Mouse (Mus musculus) intestine, embryonic 16.5 days (tissue): Measurements from ENCODE around the gene Trak2. TPM values are rescaled to one million over a fixed set of nuclear protein-coding genes. Genes with fewer than 3 reads are reported as not detected.
A peak's percentile ranks its signal among the peaks of the same experiment; 100 is the strongest.
"Not testable (repeated sequence)": the region's sequence is repeated elsewhere in the genome, so short reads cannot be mapped to it uniquely, and the experiment has no call there.

Experiments used
- ATAC-seq: fragments of 200-750 bp; cut with Nextera tagmentation; 2 replicates; pipeline ENCODE4 v1.8.0; 2017; ENCODE audit warnings: moderate TSS enrichment, moderate library complexity
- H3K27ac ChIP-seq: fragments of 300-500 bp; sonication (generic); 2 replicates; pipeline ENCODE4 v1.5.1; 2014; ENCODE audit warnings: mild to moderate bottlenecking, low read length
- H3K27me3 ChIP-seq: fragments of 300-500 bp; sonication (generic); replicated peaks from 2 replicates; pipeline ENCODE4 v1.6.1; 2014; ENCODE audit warnings: low read length, control low read depth, mixed read lengths; ENCODE audit not compliant: control insufficient read depth, insufficient read depth
- H3K36me3 ChIP-seq: fragments of 300-500 bp; sonication (generic); 2 replicates; pipeline ENCODE4 v1.6.1; 2014; ENCODE audit warnings: low read length, control low read depth; ENCODE audit not compliant: control insufficient read depth, insufficient read depth
- H3K4me1 ChIP-seq: fragments of 300-500 bp; sonication (generic); 2 replicates; pipeline ENCODE4 v1.6.1; 2014; ENCODE audit warnings: low read length, control low read depth, mixed read lengths; ENCODE audit not compliant: control insufficient read depth, insufficient read depth
- H3K4me2 ChIP-seq: fragments of 300-500 bp; sonication (generic); 2 replicates; pipeline ENCODE4 v1.6.1; 2014; ENCODE audit warnings: low read depth, low read length, control low read depth
- H3K4me3 ChIP-seq: fragments of 300-500 bp; sonication (generic); 2 replicates; pipeline ENCODE4 v1.5.1; 2014; ENCODE audit warnings: mild to moderate bottlenecking, low read length
- H3K9ac ChIP-seq: fragments of 300-500 bp; sonication (generic); 2 replicates; pipeline ENCODE4 v1.6.1; 2014; ENCODE audit warnings: low read depth, low read length
- H3K9me3 ChIP-seq: fragments of 300-500 bp; sonication (generic); 2 replicates; pipeline ENCODE4 v1.6.1; 2016; ENCODE audit warnings: low read length, control low read depth; ENCODE audit not compliant: control insufficient read depth
- WGBS: fragments of 180-500 bp; shearing (Covaris S2); extraction: QIAGEN DNeasy Blood & Tissue Kit; methylation state at CpG from one replicate; pipeline ENCODE4 v1.1.7; 2014; 5-methylcytosine and 5-hydroxymethylcytosine counted together
- polyA plus RNA-seq: library from polyadenylated mRNA; unstranded; fragments of >200 nt; fragmentation: Nextera tagmentation; extraction: Ambion mirVana; gene quantifications from 2 replicates; pipeline ENCODE4 v1.2.1, GENCODE M21; 2015

Gene Trak2
- polyA plus RNA-seq, 1 experiment from 2014 or later, result 9.1 TPM

DNA sequence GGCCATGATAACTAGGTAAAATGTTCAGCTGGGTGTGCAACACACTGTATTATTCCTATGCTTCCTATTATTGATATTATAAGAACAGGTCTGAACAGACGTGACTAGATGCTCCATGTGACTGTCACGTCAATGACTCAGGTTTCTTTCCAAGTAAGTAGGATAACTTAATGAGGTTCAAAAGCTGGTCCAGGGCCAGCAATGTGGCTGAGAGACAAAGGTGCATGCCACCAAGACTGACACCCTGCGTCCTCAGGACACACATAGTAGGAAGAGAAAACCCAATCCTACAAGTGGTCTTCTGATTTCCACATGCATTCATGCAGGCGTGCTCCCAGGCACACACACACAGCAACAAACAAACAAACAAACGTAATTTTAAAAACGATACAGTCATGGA, 2.1 kb downstream of the Trak2 start:
- H3K4me1 ChIP-seq, result peaks cover 10% of the 10 kb centered on the region; the same call in 1 of the 2 replicates
- no peaks in the 10 kb centered on the region for H3K27me3 ChIP-seq
- no peaks in the 10 kb centered on the region for H3K9me3 ChIP-seq
- no peak for ATAC-seq
- H3K4me2 ChIP-seq, result no peak overlapping the region
- H3K36me3 ChIP-seq, result no peaks in the 10 kb centered on the region
- no peak overlapping the region for H3K4me3 ChIP-seq
- no peak overlapping the region for H3K9ac ChIP-seq
- WGBS, result 88% methylated on average over 6 of the region's 6 CpGs
- H3K27ac ChIP-seq, result no peak overlapping the region

- Histone ChIP-seq H3K9me3 (no peaks in the 10 kb centered on the region), H3K27ac (no peak overlapping the region), H3K4me2 (no peak overlapping the region), H3K4me1 (peaks cover 10% of the 10 kb centered on the region; the same call in 1 of the 2 replicates), H3K9ac (no peak overlapping the region), H3K27me3 (no peaks in the 10 kb centered on the region), H3K4me3 (no peak overlapping the region), H3K36me3 (no peaks in the 10 kb centered on the region)
- no peak for ATAC-seq
- 69% methylated on average over 5 of the region's 5 CpGs for WGBS
Observed at GRCm38 (mm10) chr1:58970054-58970453, 3.2 kb downstream of the Trak2 start.

GRCm38 (mm10) chr1:58967534-58967933, 5.7 kb downstream of the Trak2 start:
- no peak overlapping the region for H3K4me2 ChIP-seq
- no peaks in the 10 kb centered on the region for H3K9me3 ChIP-seq
- no peak for ATAC-seq
- no peaks in the 10 kb centered on the region for H3K27me3 ChIP-seq
- 30% methylated on average over 4 of the region's 4 CpGs for WGBS
- no peaks in the 10 kb centered on the region for H3K36me3 ChIP-seq
- H3K27ac ChIP-seq, result no peak overlapping the region
- no peak overlapping the region for H3K4me3 ChIP-seq
- H3K9ac ChIP-seq, result no peak overlapping the region
- H3K4me1 ChIP-seq, result peaks cover 7% of the 10 kb centered on the region; the same call in 1 of the 2 replicates

- no peak overlapping the region for H3K9ac ChIP-seq
- no peak overlapping the region for H3K27ac ChIP-seq
- ATAC-seq, result no peak
- H3K4me1 ChIP-seq, result 0 out of 2 replicates have a peak, but pooled peaks cover 2% of the 10 kb centered on the region
- H3K27me3 ChIP-seq, result no peaks in the 10 kb centered on the region
- no peaks in the 10 kb centered on the region for H3K9me3 ChIP-seq
- H3K4me2 ChIP-seq, result no peak overlapping the region
- no peaks in the 10 kb centered on the region for H3K36me3 ChIP-seq
- H3K4me3 ChIP-seq, result no peak overlapping the region
Observed at GRCm38 (mm10) chr1:58962865-58963264, 10.4 kb downstream of the Trak2 start.

GRCm38 (mm10) chr1:58962418-58962817, 10.8 kb downstream of the Trak2 start:
- Histone ChIP-seq H3K4me2 (no peak overlapping the region), H3K27ac (no peak overlapping the region), H3K4me1 (0 out of 2 replicates have a peak, but pooled peaks cover 2% of the 10 kb centered on the region), H3K9ac (no peak overlapping the region), H3K27me3 (no peaks in the 10 kb centered on the region), H3K36me3 (no peaks in the 10 kb centered on the region), H3K9me3 (no peaks in the 10 kb centered on the region), H3K4me3 (no peak overlapping the region)
- WGBS, result 89% methylated on average over 5 of the region's 5 CpGs
- ATAC-seq, result peak; percentile 48; the same call in 1 of the 2 replicates

DNA sequence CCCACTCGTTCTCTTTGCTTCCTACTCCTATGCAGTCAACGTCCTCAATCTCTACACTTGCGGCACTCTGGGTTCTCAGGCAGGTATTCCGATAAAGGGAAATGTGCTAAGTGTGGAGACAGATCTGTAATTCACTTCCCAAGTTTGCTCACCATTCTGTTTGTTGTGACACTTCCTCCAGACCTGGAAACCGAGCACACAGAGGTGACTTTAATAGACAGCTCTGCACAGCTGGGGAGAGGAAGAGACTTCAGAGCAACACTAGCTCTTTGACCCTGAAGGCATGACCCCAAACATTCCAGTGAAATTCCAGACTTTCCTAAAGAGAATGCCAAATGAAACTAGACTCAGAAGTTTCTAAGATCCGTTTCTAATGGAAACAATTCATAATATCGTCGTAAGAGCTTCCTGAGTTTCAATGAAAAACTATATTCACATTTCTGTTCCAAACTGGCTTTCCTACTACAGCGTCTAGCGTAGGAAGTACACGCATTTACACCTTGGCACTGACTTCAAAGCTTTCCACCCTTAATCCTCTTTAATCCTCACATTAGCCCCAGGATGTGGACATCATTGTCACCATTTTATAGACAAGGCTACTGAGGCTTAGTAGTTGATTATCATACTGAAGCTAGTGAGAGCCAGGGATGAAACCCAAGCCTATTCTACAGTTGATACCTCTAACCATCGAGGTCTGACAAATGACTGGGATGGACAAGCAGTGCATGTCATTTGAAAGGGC, 11.9 kb downstream of the Trak2 start:
- Histone ChIP-seq H3K9ac (no peak overlapping the region), H3K4me2 (no peak overlapping the region), H3K4me3 (no peak overlapping the region), H3K9me3 (no peaks in the 10 kb centered on the region), H3K4me1 (peaks cover 2% of the 10 kb centered on the region; the same call in 1 of the 2 replicates), H3K36me3 (no peaks in the 10 kb centered on the region), H3K27me3 (no peaks in the 10 kb centered on the region), H3K27ac (no peak overlapping the region)
- WGBS, result 54% methylated on average over 12 of the region's 12 CpGs
- ATAC-seq, result no peak

DNA sequence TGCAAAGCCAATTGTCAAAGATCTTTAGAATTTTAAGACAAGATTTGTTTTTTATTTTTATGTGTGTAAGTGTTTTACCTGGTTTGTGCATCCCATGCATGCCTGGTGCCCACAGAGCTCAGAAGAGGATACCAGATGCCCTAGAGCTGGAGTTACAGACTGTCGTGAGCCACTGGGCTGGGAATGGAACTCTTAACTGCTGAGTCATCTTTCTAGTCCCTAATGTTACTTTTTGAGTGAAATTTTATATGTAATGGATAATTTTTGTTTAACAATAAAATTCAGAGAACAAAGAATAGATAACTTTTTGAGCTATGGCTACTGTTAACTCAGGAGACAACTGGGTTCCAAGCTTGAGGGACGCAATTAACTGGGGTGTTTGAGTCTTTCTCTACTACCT, 13.5 kb downstream of the Trak2 start:
- no peaks in the 10 kb centered on the region for H3K9me3 ChIP-seq

GRCm38 (mm10) chr1:58958789-58959526, 14.3 kb downstream of the Trak2 start:
- H3K9ac ChIP-seq, H3K27ac ChIP-seq, H3K4me1 ChIP-seq, H3K9me3 ChIP-seq, H3K27me3 ChIP-seq, H3K4me2 ChIP-seq, H3K36me3 ChIP-seq, H3K4me3 ChIP-seq, ATAC-seq: not testable (repeated sequence)
- WGBS, result 83% methylated on average over 16 of the region's 16 CpGs

More for the DNA sequence above, 13.5 kb downstream of the Trak2 start:
- Histone ChIP-seq H3K36me3 (no peaks in the 10 kb centered on the region), H3K4me1 (peaks cover 2% of the 10 kb centered on the region; the same call in 1 of the 2 replicates), H3K27ac (no peak overlapping the region), H3K4me2 (no peak overlapping the region), H3K27me3 (no peaks in the 10 kb centered on the region), H3K9ac (no peak overlapping the region), H3K4me3 (no peak overlapping the region)
- WGBS, result 84% methylated on average over 2 of the region's 2 CpGs
- no peak for ATAC-seq

GRCm38 (mm10) chr1:58957931-58958330, 15.3 kb downstream of the Trak2 start:
- no peak overlapping the region for H3K4me2 ChIP-seq
- no peak overlapping the region for H3K4me3 ChIP-seq
- H3K9ac ChIP-seq, result no peak overlapping the region
- H3K36me3 ChIP-seq, result no peaks in the 10 kb centered on the region
- ATAC-seq, result no peak
- H3K9me3 ChIP-seq, result no peaks in the 10 kb centered on the region
- H3K27ac ChIP-seq, result no peak overlapping the region
- H3K4me1 ChIP-seq, result peaks cover 5% of the 10 kb centered on the region
- WGBS, result 45% methylated on average over 2 of the region's 2 CpGs
- no peaks in the 10 kb centered on the region for H3K27me3 ChIP-seq
